Mouse (Mus musculus): ENCODE measurements around the gene 1700029I15Rik. TPM values are rescaled to one million over a fixed set of nuclear protein-coding genes. Genes with fewer than 3 reads are reported as not detected.

1700029I15Rik gene
- polyA plus RNA-seq, 1 experiment from 2014 or later = 6.8 TPM

GRCm38 (mm10) chr2:92375099-92375623 is 7.2 kb upstream of the 1700029I15Rik start:
- H3K9me3 ChIP-seq = no peaks in the 10 kb centered on the region
- peak overlapping the region; percentile 67 for H3K9ac ChIP-seq (replicated peaks)
- peaks cover under 1% of the 10 kb centered on the region; the same call in 1 of the 2 replicates for H3K27me3 ChIP-seq
- WGBS = 0% methylated on average over 29 of the region's 29 CpGs
- peak overlapping the region; percentile 90 for H3K4me2 ChIP-seq (replicated peaks)
- peak overlapping the region; percentile 76 for H3K4me3 ChIP-seq
- ATAC-seq (replicated peaks) = peak; percentile 94
- peaks cover 16% of the 10 kb centered on the region for H3K36me3 ChIP-seq
- peaks cover 53% of the 10 kb centered on the region for H3K4me1 ChIP-seq
- H3K27ac ChIP-seq (replicated peaks) = peak overlapping the region; percentile 86

- Histone ChIP-seq H3K27ac (replicated peaks) (peak overlapping the region; percentile 86), H3K4me1 (peaks cover 47% of the 10 kb centered on the region), H3K9me3 (no peaks in the 10 kb centered on the region), H3K4me2 (replicated peaks) (peak overlapping the region; percentile 90), H3K9ac (replicated peaks) (peak overlapping the region; percentile 67), H3K4me3 (peak overlapping the region; percentile 76), H3K27me3 (no peaks in the 10 kb centered on the region), H3K36me3 (peaks cover 18% of the 10 kb centered on the region)
- ATAC-seq (replicated peaks) = no peak; the same call in 1 of the 2 replicates
- WGBS = 13% methylated on average over 10 of the region's 10 CpGs
These were observed 6.5 kb upstream of the 1700029I15Rik start for GRCm38 (mm10) chr2:92375788-92376187.

- peaks cover 23% of the 10 kb centered on the region for H3K36me3 ChIP-seq
- H3K27ac ChIP-seq (replicated peaks) = no peak overlapping the region
- no peak for ATAC-seq (replicated peaks)
- peaks cover 42% of the 10 kb centered on the region for H3K4me1 ChIP-seq
- no peaks in the 10 kb centered on the region for H3K27me3 ChIP-seq
- peak overlapping the region; percentile 90 for H3K4me2 ChIP-seq (replicated peaks)
- WGBS = 80% methylated on average over 6 of the region's 6 CpGs
- H3K9me3 ChIP-seq = no peaks in the 10 kb centered on the region
- H3K9ac ChIP-seq (replicated peaks) = 0 out of 2 replicates have a peak overlapping the region, but pooled peaks have one; percentile 67
- H3K4me3 ChIP-seq = peak overlapping the region; percentile 76
These were observed 6.0 kb upstream of the 1700029I15Rik start for GRCm38 (mm10) chr2:92376300-92376699.

GRCm38 (mm10) chr2:92377320-92377719 is 5.0 kb upstream of the 1700029I15Rik start:
- no peaks in the 10 kb centered on the region for H3K27me3 ChIP-seq
- H3K27ac ChIP-seq (replicated peaks) = no peak overlapping the region
- peaks cover 31% of the 10 kb centered on the region for H3K4me1 ChIP-seq
- no peak overlapping the region for H3K4me3 ChIP-seq
- H3K9me3 ChIP-seq = no peaks in the 10 kb centered on the region
- ATAC-seq (replicated peaks) = no peak
- peaks cover 33% of the 10 kb centered on the region for H3K36me3 ChIP-seq
- WGBS = 93% methylated on average over 7 of the region's 7 CpGs
- no peak overlapping the region for H3K9ac ChIP-seq (replicated peaks)
- no peak overlapping the region for H3K4me2 ChIP-seq (replicated peaks)

- WGBS = 75% methylated on average over 17 of the region's 17 CpGs
- H3K4me1 ChIP-seq = peaks cover 10% of the 10 kb centered on the region
- no peaks in the 10 kb centered on the region for H3K9me3 ChIP-seq
- no peak overlapping the region for H3K9ac ChIP-seq (replicated peaks)
- peaks cover 58% of the 10 kb centered on the region for H3K36me3 ChIP-seq
- ATAC-seq (replicated peaks) = no peak
- no peaks in the 10 kb centered on the region for H3K27me3 ChIP-seq
- H3K4me3 ChIP-seq = no peak overlapping the region
- no peak overlapping the region for H3K4me2 ChIP-seq (replicated peaks)
- no peak overlapping the region for H3K27ac ChIP-seq (replicated peaks)
These were observed 2.4 kb upstream of the 1700029I15Rik start for GRCm38 (mm10) chr2:92379783-92380494.

- H3K4me1 ChIP-seq = peaks cover 9% of the 10 kb centered on the region
- peaks cover 65% of the 10 kb centered on the region for H3K36me3 ChIP-seq
- no peaks in the 10 kb centered on the region for H3K27me3 ChIP-seq
- H3K4me2 ChIP-seq (replicated peaks) = no peak overlapping the region
- H3K9ac ChIP-seq (replicated peaks) = no peak overlapping the region
- no peak for ATAC-seq (replicated peaks)
- H3K27ac ChIP-seq (replicated peaks) = no peak overlapping the region
- H3K4me3 ChIP-seq = no peak overlapping the region
- WGBS = 83% methylated on average over 6 of the region's 6 CpGs
- H3K9me3 ChIP-seq = no peaks in the 10 kb centered on the region
These were observed 1.8 kb upstream of the 1700029I15Rik start for GRCm38 (mm10) chr2:92380495-92381050.

- Histone ChIP-seq H3K4me2 (replicated peaks) (no peak overlapping the region), H3K27ac (replicated peaks) (no peak overlapping the region), H3K4me3 (no peak overlapping the region), H3K9ac (replicated peaks) (no peak overlapping the region), H3K27me3 (no peaks in the 10 kb centered on the region), H3K4me1 (peaks cover 3% of the 10 kb centered on the region), H3K36me3 (peaks cover 71% of the 10 kb centered on the region), H3K9me3 (no peaks in the 10 kb centered on the region)
- WGBS = 87% methylated on average over 5 of the region's 5 CpGs
- no peak for ATAC-seq (replicated peaks)
These were observed 1.2 kb upstream of the 1700029I15Rik start for GRCm38 (mm10) chr2:92381161-92381560.

- Histone ChIP-seq H3K9me3 (no peaks in the 10 kb centered on the region), H3K4me2 (replicated peaks) (no peak overlapping the region), H3K9ac (replicated peaks) (no peak overlapping the region), H3K4me1 (peaks cover 9% of the 10 kb centered on the region), H3K36me3 (peaks cover 82% of the 10 kb centered on the region), H3K4me3 (no peak overlapping the region), H3K27ac (replicated peaks) (no peak overlapping the region), H3K27me3 (no peaks in the 10 kb centered on the region)
- WGBS = 86% methylated on average over 4 of the region's 4 CpGs
- ATAC-seq (replicated peaks) = no peak
These were observed 421 bp downstream of the 1700029I15Rik start for GRCm38 (mm10) chr2:92382759-92383158.

- H3K27ac ChIP-seq (replicated peaks) = no peak overlapping the region
- H3K4me2 ChIP-seq (replicated peaks) = no peak overlapping the region
- 77% methylated on average over 4 of the region's 4 CpGs for WGBS
- H3K4me3 ChIP-seq = no peak overlapping the region
- H3K9me3 ChIP-seq = no peaks in the 10 kb centered on the region
- H3K4me1 ChIP-seq = peaks cover 18% of the 10 kb centered on the region
- no peak for ATAC-seq (replicated peaks)
- H3K27me3 ChIP-seq = no peaks in the 10 kb centered on the region
- no peak overlapping the region for H3K9ac ChIP-seq (replicated peaks)
- peaks cover 72% of the 10 kb centered on the region for H3K36me3 ChIP-seq
These were observed 1.8 kb downstream of the 1700029I15Rik start for GRCm38 (mm10) chr2:92384101-92384500.

GRCm38 (mm10) chr2:92385113-92386051 is 3.0 kb downstream of the 1700029I15Rik start:
- Histone ChIP-seq H3K4me1 (peaks cover 28% of the 10 kb centered on the region), H3K9me3 (no peaks in the 10 kb centered on the region), H3K9ac (replicated peaks) (no peak overlapping the region), H3K4me3 (no peak overlapping the region), H3K27ac (replicated peaks) (no peak overlapping the region), H3K27me3 (no peaks in the 10 kb centered on the region), H3K36me3 (peaks cover 67% of the 10 kb centered on the region), H3K4me2 (replicated peaks) (no peak overlapping the region)
- no peak for ATAC-seq (replicated peaks)
- 86% methylated on average over 22 of the region's 22 CpGs for WGBS

- H3K27ac ChIP-seq (replicated peaks) = no peak overlapping the region
- no peak for ATAC-seq (replicated peaks)
- H3K9me3 ChIP-seq = no peaks in the 10 kb centered on the region
- H3K4me1 ChIP-seq = peaks cover 44% of the 10 kb centered on the region
- no peak overlapping the region for H3K4me3 ChIP-seq
- 94% methylated on average over 30 of the region's 30 CpGs for WGBS
- H3K9ac ChIP-seq (replicated peaks) = no peak overlapping the region
- H3K4me2 ChIP-seq (replicated peaks) = peak overlapping the region; percentile 66
- H3K27me3 ChIP-seq = no peaks in the 10 kb centered on the region
- peaks cover 53% of the 10 kb centered on the region for H3K36me3 ChIP-seq
These were observed 4.7 kb downstream of the 1700029I15Rik start for GRCm38 (mm10) chr2:92386821-92387570.
